Mouse (Mus musculus): ENCODE measurements at regions not wholly inside any gene's neighbourhood (a gene's known extent, or its start where the extent isn't known, plus 50 kb on each side); places are given as distances from the start of the nearest gene placed in this dataset.

GRCm38 (mm10) chr1:92361677-92362076, 112.0 kb downstream of the Ndufa10 start:
- intact Hi-C loops (cut with DNase I) = loop anchor here (2.0 to 5.0 kb wide), 4 partner anchors 97 to 449 kb away; no protein-coding TSS in a partner anchor
- no peak overlapping the region for H3K27ac ChIP-seq
- DNase-seq = no peak
- H3K4me3 ChIP-seq = no peak overlapping the region
- no peak for TF ChIP-seq CTCF (IDR thresholded peaks at IDR 0.05)

- Histone ChIP-seq H3K27ac (no peak overlapping the region), H3K4me3 (no peak overlapping the region)
- intact Hi-C loops (cut with DNase I) = loop anchor here (2.0 to 5.0 kb wide), 4 partner anchors 95 to 448 kb away; no protein-coding TSS in a partner anchor
- peak; percentile 80 for DNase-seq
- peak; percentile 94 for TF ChIP-seq CTCF (IDR thresholded peaks at IDR 0.05)
Observed at GRCm38 (mm10) chr1:92360255-92360654, 113.4 kb downstream of the Ndufa10 start.

GRCm38 (mm10) chr1:92359473-92359872, 114.2 kb downstream of the Ndufa10 start:
- no peak for DNase-seq
- Histone ChIP-seq H3K4me3 (no peak overlapping the region), H3K27ac (no peak overlapping the region)
- no peak for TF ChIP-seq CTCF (IDR thresholded peaks at IDR 0.05)
- intact Hi-C loops (cut with DNase I) = no loop called here

GRCm38 (mm10) chr1:92358758-92359287, 114.8 kb downstream of the Ndufa10 start:
- Histone ChIP-seq H3K27ac (no peak overlapping the region), H3K4me3 (no peak overlapping the region)
- no peak for TF ChIP-seq CTCF (IDR thresholded peaks at IDR 0.05)
- intact Hi-C loops (cut with DNase I) = no loop called here
- DNase-seq = no peak

GRCm38 (mm10) chr1:92348353-92349005, 125.2 kb downstream of the Ndufa10 start:
- intact Hi-C loops (cut with DNase I) = loop anchor here (5.0 kb wide), 3 partner anchors 231 to 331 kb away; no protein-coding TSS in a partner anchor
- Histone ChIP-seq H3K27ac (peak overlapping the region; percentile 91), H3K4me3 (peak overlapping the region; percentile 54)
- peak; percentile 88 for DNase-seq
- TF ChIP-seq CTCF (IDR thresholded peaks at IDR 0.05) = no peak

GRCm38 (mm10) chr1:92347656-92348055, 126.0 kb downstream of the Ndufa10 start:
- no peak overlapping the region for H3K4me3 ChIP-seq
- TF ChIP-seq CTCF (IDR thresholded peaks at IDR 0.05) = no peak
- no peak for DNase-seq
- intact Hi-C loops (cut with DNase I) = loop anchor here (5.0 kb wide), 3 partner anchors 230 to 330 kb away; no protein-coding TSS in a partner anchor
- peak overlapping the region; percentile 91 for H3K27ac ChIP-seq

GRCm38 (mm10) chr1:92343768-92344167, 129.9 kb downstream of the Ndufa10 start:
- intact Hi-C loops (cut with DNase I) = loop anchor here (1.0 to 5.0 kb wide), 2 partner anchors 76 to 163 kb away; no protein-coding TSS in a partner anchor
- peak; percentile 91 for DNase-seq
- peak overlapping the region; percentile 94 for H3K27ac ChIP-seq
- H3K4me3 ChIP-seq = peak overlapping the region; percentile 25; the same call in 1 of the 2 replicates
- TF ChIP-seq CTCF (IDR thresholded peaks at IDR 0.05) = no peak

GRCm38 (mm10) chr1:92343161-92343598, 130.5 kb downstream of the Ndufa10 start:
- peak overlapping the region; percentile 94 for H3K27ac ChIP-seq
- peak; percentile 71 for DNase-seq
- intact Hi-C loops (cut with DNase I) = loop anchor here (1.0 to 5.0 kb wide), 2 partner anchors 76 to 163 kb away; no protein-coding TSS in a partner anchor
- TF ChIP-seq CTCF (IDR thresholded peaks at IDR 0.05) = no peak; the same call in 1 of the 2 replicates
- peak overlapping the region; percentile 35 for H3K4me3 ChIP-seq

GRCm38 (mm10) chr1:92341846-92342540, 131.7 kb downstream of the Ndufa10 start:
- no peak for DNase-seq
- peak overlapping the region; percentile 35; the same call in 1 of the 2 replicates for H3K4me3 ChIP-seq
- intact Hi-C loops (cut with DNase I) = loop anchor here (5.0 kb wide), 1 partner anchor 75 kb away; no protein-coding TSS in a partner anchor
- no peak for TF ChIP-seq CTCF (IDR thresholded peaks at IDR 0.05)
- peak overlapping the region; percentile 94 for H3K27ac ChIP-seq

GRCm38 (mm10) chr1:92340644-92341043, 133.0 kb downstream of the Ndufa10 start:
- no peak overlapping the region for H3K4me3 ChIP-seq
- H3K27ac ChIP-seq = peak overlapping the region; percentile 12; the same call in 1 of the 2 replicates
- TF ChIP-seq CTCF (IDR thresholded peaks at IDR 0.05) = no peak
- no peak for DNase-seq
- intact Hi-C loops (cut with DNase I) = loop anchor here (5.0 kb wide), 1 partner anchor 73 kb away; no protein-coding TSS in a partner anchor

GRCm38 (mm10) chr1:92338589-92338988, 135.1 kb downstream of the Ndufa10 start:
- no peak for TF ChIP-seq CTCF (IDR thresholded peaks at IDR 0.05)
- DNase-seq = no peak
- intact Hi-C loops (cut with DNase I) = no loop called here
- Histone ChIP-seq H3K4me3 (no peak overlapping the region), H3K27ac (no peak overlapping the region)

- Histone ChIP-seq H3K27ac (no peak overlapping the region), H3K4me3 (no peak overlapping the region)
- no peak for TF ChIP-seq CTCF (IDR thresholded peaks at IDR 0.05)
- intact Hi-C loops (cut with DNase I) = no loop called here
- DNase-seq = no peak
Observed at GRCm38 (mm10) chr1:92337450-92337849, 136.2 kb downstream of the Ndufa10 start.

GRCm38 (mm10) chr1:92332248-92332584, 136.7 kb upstream of the Hdac4 start:
- no peak for TF ChIP-seq CTCF (IDR thresholded peaks at IDR 0.05)
- peak; percentile 60 for DNase-seq
- Histone ChIP-seq H3K4me3 (no peak overlapping the region), H3K27ac (0 out of 2 replicates have a peak overlapping the region, but pooled peaks have one; percentile 28)
- intact Hi-C loops (cut with DNase I) = no loop called here

Data from gastrocnemius, adult 2 months (tissue).